Mouse (Mus musculus) G1E (cell line): ENCODE measurements around the gene Ankrd63.

Source experiments
- CTCF ChIP-seq: IDR thresholded peaks from 2 replicates; pipeline ENCODE4 v1.5.1; 2012; ENCODE audit warnings: low read depth, low read length, inconsistent platforms, mixed read lengths
- TAL1 ChIP-seq: conservative IDR thresholded peaks from 2 replicates; pipeline ENCODE4 v1.6.1; 2012; ENCODE audit warnings: low read depth, low read length, inconsistent platforms, mixed read lengths

- no peak for TF ChIP-seq CTCF
- TF ChIP-seq TAL1, result peak; percentile 49
Measured at GRCm38 (mm10) chr2:118661891-118662290, 41.9 kb downstream of the Ankrd63 start.
